Mouse (Mus musculus): Measurements from ENCODE around the gene Fbxo10. TPM values are rescaled to one million over a fixed set of nuclear protein-coding genes. Genes with fewer than 3 reads are reported as not detected.
"Not testable (repeated sequence)": the region's sequence is repeated elsewhere in the genome, so short reads cannot be mapped to it uniquely, and the experiment has no call there.

Gene Fbxo10
- polyA plus RNA-seq, 1 experiment from 2014 or later: 17.3 TPM

- Histone ChIP-seq H3K27me3 (replicated peaks) (no peaks in the 10 kb centered on the region), H3K4me3 (replicated peaks) (no peak overlapping the region), H3K9me3 (replicated peaks) (no peaks in the 10 kb centered on the region), H3K4me1 (no peaks in the 10 kb centered on the region), H3K27ac (replicated peaks) (no peak overlapping the region), H3K4me2 (no peak overlapping the region), H3K36me3 (peaks cover 72% of the 10 kb centered on the region), H3K9ac (replicated peaks) (no peak overlapping the region)
- ATAC-seq (ENCODE audit: low FRiP score): no peak
- WGBS: 92% methylated on average over 7 of the region's 7 CpGs
Observed at GRCm38 (mm10) chr4:45040795-45041194, 43.6 kb downstream of the Fbxo10 start.

DNA sequence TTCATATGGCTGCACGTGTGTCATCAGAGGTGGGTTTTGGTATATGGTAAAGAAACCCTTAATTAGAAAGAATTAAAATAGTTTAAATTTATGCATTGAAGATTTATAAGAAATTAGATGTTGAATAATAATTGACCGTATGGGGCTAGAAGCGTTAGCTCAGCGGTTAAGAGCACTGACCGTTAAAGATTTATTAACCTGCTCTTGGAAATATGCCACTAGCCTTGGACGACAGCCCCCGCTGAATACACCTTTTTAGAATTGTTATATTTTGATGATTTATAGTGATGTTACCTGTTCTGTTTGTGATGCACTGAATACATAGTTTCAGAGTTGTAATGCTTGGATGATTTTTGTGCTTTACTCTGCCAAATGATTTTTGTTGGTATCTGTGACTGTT is 44.9 kb downstream of the Fbxo10 start:
- not testable (repeated sequence) for H3K9ac ChIP-seq (replicated peaks); H3K27ac ChIP-seq (replicated peaks); H3K4me2 ChIP-seq; ATAC-seq (ENCODE audit: low FRiP score); H3K4me1 ChIP-seq; H3K4me3 ChIP-seq (replicated peaks); H3K27me3 ChIP-seq (replicated peaks); H3K9me3 ChIP-seq (replicated peaks)
- H3K36me3 ChIP-seq: peaks cover 75% of the 10 kb centered on the region
- WGBS: 87% methylated on average over 7 of the region's 7 CpGs

DNA sequence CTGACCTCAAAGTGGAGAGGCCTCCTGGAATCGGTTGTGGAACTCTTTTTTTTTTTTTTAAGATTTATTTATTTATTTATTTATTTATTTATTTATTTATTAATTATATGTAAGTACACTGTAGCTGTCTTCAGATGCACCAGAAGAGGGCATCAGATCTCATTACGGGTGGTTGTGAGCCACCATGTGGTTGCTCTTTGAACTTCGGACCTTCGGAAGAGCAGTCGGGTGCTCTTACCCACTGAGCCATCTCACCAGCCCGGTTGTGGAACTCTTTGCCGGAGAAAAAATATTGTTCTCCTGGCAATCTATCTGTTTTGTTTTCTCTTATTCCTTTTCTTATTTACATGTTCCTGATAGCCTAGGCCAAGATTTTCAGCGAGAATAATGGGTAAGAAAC is 45.5 kb downstream of the Fbxo10 start:
- H3K27ac ChIP-seq (replicated peaks); H3K4me1 ChIP-seq; H3K27me3 ChIP-seq (replicated peaks); ATAC-seq (ENCODE audit: low FRiP score); H3K4me3 ChIP-seq (replicated peaks); H3K4me2 ChIP-seq; H3K9ac ChIP-seq (replicated peaks); H3K9me3 ChIP-seq (replicated peaks): not testable (repeated sequence)
- WGBS: 67% methylated on average over 8 of the region's 8 CpGs
- H3K36me3 ChIP-seq: peaks cover 74% of the 10 kb centered on the region

DNA sequence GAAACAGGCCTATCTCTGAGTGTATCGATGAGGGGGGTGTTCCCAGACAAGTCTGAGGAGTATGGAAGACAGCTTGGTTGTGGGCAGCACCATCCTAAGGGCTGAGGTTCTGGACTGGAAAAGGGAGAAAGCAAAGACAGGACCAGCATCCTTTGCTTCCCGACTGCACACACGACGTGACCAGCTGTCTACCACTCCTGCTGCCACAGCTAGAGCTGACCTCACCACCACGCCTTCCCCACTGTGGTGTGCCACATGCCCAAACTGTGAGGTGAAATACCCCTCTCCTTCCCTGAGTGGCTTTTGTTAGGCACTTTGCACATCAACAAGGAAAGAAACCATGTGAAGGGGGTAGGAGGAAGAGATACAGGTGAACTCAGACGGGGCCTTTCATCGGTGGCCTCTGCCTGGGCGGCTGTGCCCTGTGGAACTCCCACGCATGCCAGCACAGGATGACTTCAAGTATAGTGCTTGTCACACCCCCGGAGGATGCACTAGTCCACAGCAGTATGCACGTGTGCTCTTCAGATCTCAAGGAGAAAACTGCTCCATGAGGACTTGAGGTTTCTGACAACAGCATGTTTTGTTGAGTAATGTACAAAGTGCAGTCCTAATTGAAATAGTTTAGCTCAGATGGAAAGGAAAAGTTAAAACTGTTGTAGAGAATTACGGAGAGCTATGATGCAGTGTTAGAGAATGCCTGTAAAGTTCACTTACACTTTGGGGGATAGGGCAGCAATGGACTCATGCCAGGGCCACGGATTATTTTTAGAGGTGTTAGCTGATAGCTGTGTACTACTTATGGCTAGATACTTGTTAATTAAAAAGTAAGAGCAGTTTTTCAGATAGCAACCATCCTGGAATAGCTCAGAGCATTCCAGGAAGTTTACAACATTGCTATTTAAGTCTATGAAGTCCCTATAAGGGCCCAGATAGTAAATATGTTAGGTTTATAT is 46.7 kb downstream of the Fbxo10 start:
- Histone ChIP-seq H3K4me3 (replicated peaks) (no peak overlapping the region), H3K36me3 (peaks cover 73% of the 10 kb centered on the region), H3K4me2 (no peak overlapping the region), H3K4me1 (no peaks in the 10 kb centered on the region), H3K27ac (replicated peaks) (no peak overlapping the region), H3K27me3 (replicated peaks) (no peaks in the 10 kb centered on the region), H3K9ac (replicated peaks) (no peak overlapping the region), H3K9me3 (replicated peaks) (no peaks in the 10 kb centered on the region)
- WGBS: 91% methylated on average over 13 of the region's 13 CpGs
- no peak for ATAC-seq (ENCODE audit: low FRiP score)

DNA sequence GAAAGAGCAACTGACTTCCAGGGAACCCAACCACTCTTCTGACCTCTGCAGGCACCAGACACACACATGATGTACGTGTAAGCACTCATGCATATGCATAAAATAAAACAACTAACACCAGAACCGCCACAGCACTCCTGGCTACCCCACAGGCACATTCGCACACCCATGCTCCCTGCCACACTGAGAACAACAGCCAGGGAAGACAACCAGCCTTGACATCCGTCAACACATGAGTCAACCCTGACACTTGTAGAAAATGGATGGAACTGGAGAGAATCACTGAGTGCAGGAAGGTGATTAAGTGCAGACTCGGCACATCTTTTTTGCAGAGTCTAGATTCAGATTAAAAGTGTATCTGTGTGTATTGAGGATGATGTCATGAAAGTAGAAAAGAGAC is 47.8 kb downstream of the Fbxo10 start:
- H3K4me1 ChIP-seq: no peaks in the 10 kb centered on the region
- no peak overlapping the region for H3K9ac ChIP-seq (replicated peaks)
- no peak overlapping the region for H3K4me3 ChIP-seq (replicated peaks)
- WGBS: 76% methylated on average over 5 of the region's 5 CpGs
- H3K4me2 ChIP-seq: no peak overlapping the region
- H3K27ac ChIP-seq (replicated peaks): no peak overlapping the region
- no peaks in the 10 kb centered on the region for H3K9me3 ChIP-seq (replicated peaks)
- peaks cover 84% of the 10 kb centered on the region for H3K36me3 ChIP-seq
- ATAC-seq (ENCODE audit: low FRiP score): no peak
- H3K27me3 ChIP-seq (replicated peaks): no peaks in the 10 kb centered on the region

- H3K4me3 ChIP-seq (replicated peaks): no peak overlapping the region
- WGBS: 93% methylated on average over 10 of the region's 10 CpGs
- no peak overlapping the region for H3K9ac ChIP-seq (replicated peaks)
- peaks cover 82% of the 10 kb centered on the region for H3K36me3 ChIP-seq
- no peaks in the 10 kb centered on the region for H3K27me3 ChIP-seq (replicated peaks)
- no peaks in the 10 kb centered on the region for H3K9me3 ChIP-seq (replicated peaks)
- H3K27ac ChIP-seq (replicated peaks): no peak overlapping the region
- H3K4me1 ChIP-seq: no peaks in the 10 kb centered on the region
- H3K4me2 ChIP-seq: no peak overlapping the region
- ATAC-seq (ENCODE audit: low FRiP score): no peak
Observed at GRCm38 (mm10) chr4:45036048-45036447, 48.4 kb downstream of the Fbxo10 start.

DNA sequence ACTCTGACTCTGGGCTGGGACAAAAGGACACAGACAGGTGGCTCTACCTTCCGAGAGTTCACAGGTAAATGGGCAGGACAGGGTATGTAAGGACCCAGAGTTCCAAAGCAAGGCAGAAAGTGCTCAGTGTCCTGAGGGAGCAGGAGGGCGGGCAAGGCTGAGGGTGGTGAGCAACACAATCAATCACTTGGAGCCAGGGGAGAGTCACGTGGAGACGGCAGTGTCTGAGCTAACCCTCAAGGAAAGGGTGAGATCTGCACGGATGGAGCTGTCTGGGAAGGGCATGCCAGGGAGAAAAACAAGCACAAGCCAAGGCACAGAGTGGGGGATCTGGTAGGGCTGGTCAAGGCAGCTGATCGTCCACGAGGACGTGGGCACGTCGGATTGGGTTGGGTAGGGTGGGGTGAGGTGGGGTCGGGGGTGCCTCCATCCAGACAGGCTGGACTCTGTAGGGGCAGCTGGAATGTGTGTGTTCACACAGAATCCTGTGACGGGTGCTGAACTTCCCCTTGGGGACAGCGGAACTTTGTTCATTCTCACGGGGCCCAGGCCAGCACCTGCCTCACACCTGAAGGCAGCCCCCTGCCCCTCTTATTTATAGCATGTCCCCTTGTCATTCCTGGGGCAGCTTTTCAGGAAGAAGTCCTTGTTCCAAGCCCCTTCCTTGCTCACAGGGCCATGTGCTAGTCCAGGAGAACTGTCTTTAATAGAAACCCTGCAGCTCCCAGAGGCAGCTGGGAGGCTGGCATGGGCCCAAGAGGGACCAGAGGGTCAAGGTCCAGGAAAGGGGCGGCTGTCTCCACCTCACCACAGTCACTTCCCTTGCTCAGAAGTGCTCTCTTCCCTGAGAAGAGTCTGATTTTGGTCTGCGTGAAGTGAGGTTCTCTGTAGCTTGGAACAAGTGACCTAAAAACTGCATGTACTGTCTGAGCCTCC is 49.4 kb downstream of the Fbxo10 start:
- Histone ChIP-seq H3K27ac (replicated peaks) (no peak overlapping the region), H3K9ac (replicated peaks) (no peak overlapping the region), H3K4me1 (no peaks in the 10 kb centered on the region), H3K27me3 (replicated peaks) (no peaks in the 10 kb centered on the region), H3K4me3 (replicated peaks) (no peak overlapping the region), H3K4me2 (no peak overlapping the region), H3K36me3 (peaks cover 81% of the 10 kb centered on the region), H3K9me3 (replicated peaks) (no peaks in the 10 kb centered on the region)
- 81% methylated on average over 16 of the region's 16 CpGs for WGBS
- no peak for ATAC-seq (ENCODE audit: low FRiP score)

GRCm38 (mm10) chr4:45032586-45032985 is 51.8 kb downstream of the Fbxo10 start:
- Histone ChIP-seq H3K9me3 (replicated peaks) (no peaks in the 10 kb centered on the region), H3K9ac (replicated peaks) (no peak overlapping the region), H3K4me1 (no peaks in the 10 kb centered on the region), H3K27me3 (replicated peaks) (no peaks in the 10 kb centered on the region), H3K27ac (replicated peaks) (no peak overlapping the region), H3K4me3 (replicated peaks) (no peak overlapping the region), H3K36me3 (peaks cover 91% of the 10 kb centered on the region), H3K4me2 (no peak overlapping the region)
- 91% methylated on average over 9 of the region's 9 CpGs for WGBS
- ATAC-seq (ENCODE audit: low FRiP score): no peak

DNA sequence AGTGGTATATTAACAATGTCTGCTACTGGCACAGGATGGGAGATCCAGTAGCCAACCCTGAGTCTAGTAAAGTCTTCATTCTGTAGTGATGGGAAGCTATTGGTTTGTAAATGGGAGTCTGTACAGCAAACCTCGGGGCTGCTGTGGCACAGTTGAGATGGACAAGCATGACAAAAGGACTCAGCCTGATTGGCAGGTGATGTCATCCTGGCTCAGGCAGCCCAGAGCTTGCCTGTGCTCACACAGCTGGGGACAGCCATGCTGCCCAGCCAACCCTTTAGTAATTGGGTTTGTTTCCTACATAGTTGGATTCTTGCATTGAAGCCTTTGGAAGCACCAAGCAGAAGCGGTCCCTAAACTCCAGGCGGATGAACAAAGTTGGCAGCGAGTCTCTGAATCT is 57.9 kb downstream of the Fbxo10 start:
- Histone ChIP-seq H3K36me3 (peaks cover 83% of the 10 kb centered on the region), H3K9ac (replicated peaks) (no peak overlapping the region), H3K4me2 (no peak overlapping the region), H3K27ac (replicated peaks) (no peak overlapping the region), H3K4me3 (replicated peaks) (no peak overlapping the region), H3K4me1 (no peaks in the 10 kb centered on the region), H3K27me3 (replicated peaks) (no peaks in the 10 kb centered on the region), H3K9me3 (replicated peaks) (no peaks in the 10 kb centered on the region)
- WGBS: 89% methylated on average over 4 of the region's 4 CpGs
- ATAC-seq (ENCODE audit: low FRiP score): no peak

- peaks cover 20% of the 10 kb centered on the region for H3K36me3 ChIP-seq
- H3K9me3 ChIP-seq (replicated peaks): no peaks in the 10 kb centered on the region
- H3K9ac ChIP-seq (replicated peaks): peak overlapping the region; percentile 73
- peak overlapping the region; percentile 95 for H3K4me2 ChIP-seq
- WGBS: 4% methylated on average over 14 of the region's 14 CpGs
- H3K4me3 ChIP-seq (replicated peaks): peak overlapping the region; percentile 79
- H3K27me3 ChIP-seq (replicated peaks): no peaks in the 10 kb centered on the region
- ATAC-seq (ENCODE audit: low FRiP score): peak; percentile 52
- peaks cover 21% of the 10 kb centered on the region for H3K4me1 ChIP-seq
- 0 out of 2 replicates have a peak overlapping the region, but pooled peaks have one; percentile 37 for H3K27ac ChIP-seq (replicated peaks)
Observed at GRCm38 (mm10) chr4:45019009-45019408, 65.4 kb downstream of the Fbxo10 start.

- Histone ChIP-seq H3K27ac (replicated peaks) (peak within 1 kb of the TSS; percentile 64; the same call in 1 of the 2 replicates), H3K9me3 (replicated peaks) (no peaks in the 10 kb centered on the region), H3K4me2 (peak within 1 kb of the TSS; percentile 95), H3K4me1 (peaks cover 23% of the 10 kb centered on the region), H3K36me3 (peaks cover 16% of the 10 kb centered on the region; the same call in 1 of the 2 replicates), H3K9ac (replicated peaks) (peak within 1 kb of the TSS; percentile 73), H3K4me3 (replicated peaks) (peak within 1 kb of the TSS; percentile 79), H3K27me3 (replicated peaks) (no peaks in the 10 kb centered on the region)
- WGBS: under 1% methylated on average over 29 of the region's 29 CpGs
- peak; percentile 83 for ATAC-seq (ENCODE audit: low FRiP score)
Observed at GRCm38 (mm10) chr4:45018452-45018980, 65.9 kb downstream of the Fbxo10 start, which contains the start of gene Polr1e. TSS of gene Polr1e (plus strand) at chr4:45018583.
